In the genomic region with DNA sequence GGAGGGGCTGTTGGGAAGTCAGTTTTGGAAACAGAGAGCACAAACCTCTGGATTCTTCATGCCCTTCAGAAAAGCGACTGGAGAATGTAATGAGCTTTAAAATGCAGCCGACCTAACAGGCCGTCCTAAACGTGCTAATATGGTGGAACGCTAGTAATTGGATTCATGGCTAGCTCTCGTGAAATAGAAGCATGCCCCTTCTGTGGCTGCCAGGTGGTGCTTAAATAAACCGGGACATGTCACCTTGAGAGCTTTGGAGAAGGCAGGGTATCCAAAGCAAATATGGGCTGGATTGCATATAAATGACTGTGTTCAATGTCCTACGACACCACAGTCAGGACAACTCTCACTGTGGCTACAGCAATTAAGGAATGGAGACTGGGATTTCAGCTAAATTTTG, we compare ENCODE assay signal across 14 mouse cellular contexts.
"Had no signal": no experiment of that assay in that cellular context is flagged by ENCODE, and none has a peak within 500 bp of the region (broad histone marks: within the 10 kb centered on the region; RNA-seq: fewer than 3 reads in every experiment).

No protein-coding gene starts in this region.

- ATAC-seq: intestine, embryonic 15.5 days; lung, postnatal 0 days had no signal

- H3K9me3 ChIP-seq: intestine, embryonic 15.5 days; limb, embryonic 10.5 days; neural tube, embryonic 15.5 days had no signal

- DNase-seq: lung, adult 2 months; lung, postnatal 4 days; right cerebral cortex, postnatal 4 days; spleen, adult 18-20 months; thymus, adult 18-20 months; thymus, postnatal 14 days had no signal

- H3K27me3 ChIP-seq: intestine, embryonic 15.5 days; liver, embryonic 15.5 days; neural tube, embryonic 15.5 days had no signal

- H3K36me3 ChIP-seq: intestine, embryonic 15.5 days; limb, embryonic 10.5 days; liver, embryonic 15.5 days; midbrain, embryonic 10.5 days; neural tube, embryonic 15.5 days had no signal

- H3K27ac ChIP-seq: intestine, embryonic 15.5 days; limb, embryonic 10.5 days; liver, embryonic 15.5 days; midbrain, embryonic 10.5 days; neural tube, embryonic 15.5 days had no signal

- H3K4me1 ChIP-seq: intestine, embryonic 15.5 days; limb, embryonic 10.5 days; liver, embryonic 15.5 days; midbrain, embryonic 10.5 days had no signal

- H3K9ac ChIP-seq: intestine, embryonic 15.5 days; liver, embryonic 15.5 days; neural tube, embryonic 15.5 days had no signal

- H3K4me3 ChIP-seq: intestine, embryonic 15.5 days; limb, embryonic 10.5 days; liver, embryonic 15.5 days; midbrain, embryonic 10.5 days; myocyte; neural tube, embryonic 15.5 days had no signal

- H3K4me2 ChIP-seq: intestine, embryonic 15.5 days; liver, embryonic 11.5 days; liver, embryonic 15.5 days; neural tube, embryonic 15.5 days had no signal
